Mouse (Mus musculus): Measurements from ENCODE around the gene Phlda3. TPM values are rescaled to one million over a fixed set of nuclear protein-coding genes. Genes with fewer than 3 reads are reported as not detected.

Phlda3 gene
- total RNA-seq, 2 experiments from 2014 or later, result 108 to 122 TPM

Other genes starting within 250 kb of the Phlda3 start
- gene Nav1, start 158.8 kb upstream of the Phlda3 start, total RNA-seq (2021), result 1 to 10 TPM; 8.7 to 9.7 TPM
- 10 to 100 TPM; 18.1 to 22.8 TPM for gene Csrp1, start 46.1 kb upstream of the Phlda3 start, total RNA-seq (2021)
- 100 to 1,000 TPM in 1 of 2 experiments, 10 to 100 TPM in 1; 69.4 to 433 TPM for gene Tnni1, start 13.3 kb downstream of the Phlda3 start, total RNA-seq (2021)
- not detected for gene Lad1, start 52.5 kb downstream of the Phlda3 start, total RNA-seq (2021)
- gene Tnnt2, start 70.2 kb downstream of the Phlda3 start, total RNA-seq (2021), result 1 to 10 TPM; 2.9 to 5.4 TPM
- under 1 TPM in 1 of 2 experiments, not detected in 1; 0.23 TPM for gene Pkp1, start 153.1 kb downstream of the Phlda3 start, total RNA-seq (2021)
- 10 to 100 TPM; 21.5 to 36.2 TPM for gene Igfn1, start 240.2 kb downstream of the Phlda3 start, total RNA-seq (2021)
- 1 to 10 TPM; 5.4 to 7.8 TPM for gene Tmem9, start 242.0 kb downstream of the Phlda3 start, total RNA-seq (2021)